Mouse (Mus musculus): ENCODE results near the gene Tnk2. TPM values are rescaled to one million over a fixed set of nuclear protein-coding genes. Genes with fewer than 3 reads are reported as not detected.
A peak's percentile ranks its signal among the peaks of the same experiment; 100 is the strongest.

The Tnk2 gene
- total RNA-seq, 2 experiments from 2014 or later: 51.6 to 82.2 TPM

GRCm38 (mm10) chr16:32660095-32660494 is 16.4 kb downstream of the Tnk2 start:
- no peak for DNase-seq

- DNase-seq: peak; percentile 70
These were observed 17.1 kb downstream of the Tnk2 start for GRCm38 (mm10) chr16:32660557-32661321.

GRCm38 (mm10) chr16:32661493-32661921 is 17.8 kb downstream of the Tnk2 start:
- DNase-seq: no peak

DNA sequence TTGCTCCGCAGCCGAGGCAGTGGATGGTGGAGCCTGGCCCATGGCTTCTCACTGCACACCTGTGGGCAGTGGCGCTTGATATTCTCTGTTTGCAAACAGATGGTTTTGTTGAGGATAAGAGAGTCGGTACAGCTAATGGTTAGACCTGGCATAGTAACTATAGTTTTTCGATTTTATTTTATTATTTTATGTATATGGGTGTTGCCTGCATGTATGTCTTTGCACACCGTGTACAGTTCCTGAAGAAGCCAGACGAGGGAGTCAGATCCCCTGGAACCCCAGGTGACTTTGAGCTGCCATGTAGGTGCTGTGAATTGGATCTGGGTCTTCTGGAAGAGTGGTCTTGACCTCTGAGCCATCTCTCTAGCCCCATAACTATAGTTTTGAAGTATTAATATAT is 18.7 kb downstream of the Tnk2 start:
- no peak for DNase-seq

DNA sequence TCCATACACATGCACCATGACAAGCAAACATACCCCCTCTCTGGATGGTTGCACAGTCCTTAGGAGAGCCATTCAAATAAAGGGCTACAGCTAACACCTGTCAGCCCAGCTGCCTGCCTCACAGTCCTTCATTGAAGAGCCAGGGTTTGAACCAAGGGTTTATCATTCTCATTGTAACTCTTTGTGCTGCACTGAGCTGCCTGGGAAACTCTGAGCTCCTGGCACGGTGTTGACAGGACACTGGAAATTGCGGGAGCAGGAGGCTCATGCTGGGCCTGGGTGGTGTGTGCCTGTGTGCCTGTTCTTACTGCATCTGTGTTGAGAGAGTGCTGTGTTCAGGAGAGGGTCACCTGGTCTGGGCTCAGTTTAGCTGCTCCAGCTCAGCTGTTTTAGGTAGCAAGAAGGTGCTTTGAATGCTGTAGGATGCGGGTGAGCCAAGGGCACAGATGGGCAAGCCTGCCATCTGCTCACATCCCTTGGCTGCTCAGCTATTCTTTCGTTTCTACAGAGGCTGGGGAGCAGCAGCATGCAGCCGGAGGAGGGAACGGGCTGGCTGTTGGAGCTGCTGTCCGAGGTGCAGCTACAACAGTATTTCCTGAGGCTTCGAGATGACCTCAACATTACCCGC is 19.7 kb downstream of the Tnk2 start:
- DNase-seq: no peak

GRCm38 (mm10) chr16:32664211-32664610 is 20.5 kb downstream of the Tnk2 start:
- DNase-seq: no peak

DNA sequence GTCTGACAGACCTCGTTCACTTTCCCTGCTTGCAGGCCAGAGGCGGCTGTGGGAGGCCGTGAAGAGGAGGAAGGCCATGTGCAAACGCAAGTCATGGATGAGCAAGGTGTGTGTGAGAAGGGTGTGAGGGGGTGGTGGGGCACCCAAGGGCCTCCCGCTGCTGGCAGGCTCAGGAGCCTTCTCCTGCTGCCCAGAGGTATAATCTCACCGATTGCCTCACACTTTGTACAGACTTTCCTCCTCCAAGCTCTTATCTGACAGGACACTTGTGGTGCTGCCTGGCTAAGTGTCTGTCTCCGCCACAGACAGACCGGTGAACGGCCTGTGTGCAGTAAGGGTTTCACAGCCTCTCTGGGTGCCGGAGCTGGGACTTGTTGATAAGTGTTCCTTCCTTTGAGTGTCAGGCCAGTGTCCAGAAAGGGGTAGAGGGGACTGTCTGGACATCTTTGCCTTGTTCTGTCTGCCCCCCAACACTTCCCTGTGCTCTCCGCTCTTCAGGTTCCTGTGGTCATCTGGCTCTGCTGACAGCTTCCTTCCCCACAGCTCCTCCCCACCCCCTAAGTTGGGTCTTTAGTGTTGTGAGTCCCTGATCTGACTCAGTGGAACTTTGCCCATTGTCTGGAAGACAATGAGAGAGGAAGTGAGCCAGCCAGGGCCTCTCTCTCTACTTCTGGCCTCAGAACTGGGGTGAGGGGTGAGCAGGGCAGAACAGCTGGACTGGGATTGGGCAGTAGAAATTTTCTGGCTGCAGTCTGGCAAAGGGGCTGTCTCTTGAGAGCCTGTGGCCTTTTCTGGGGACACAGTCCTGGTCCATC is 22.4 kb downstream of the Tnk2 start:
- no peak for DNase-seq

- DNase-seq: no peak
These were observed 23.2 kb downstream of the Tnk2 start for GRCm38 (mm10) chr16:32666671-32667551.

- no peak for DNase-seq
These were observed 23.8 kb downstream of the Tnk2 start for GRCm38 (mm10) chr16:32667552-32667872.

DNA sequence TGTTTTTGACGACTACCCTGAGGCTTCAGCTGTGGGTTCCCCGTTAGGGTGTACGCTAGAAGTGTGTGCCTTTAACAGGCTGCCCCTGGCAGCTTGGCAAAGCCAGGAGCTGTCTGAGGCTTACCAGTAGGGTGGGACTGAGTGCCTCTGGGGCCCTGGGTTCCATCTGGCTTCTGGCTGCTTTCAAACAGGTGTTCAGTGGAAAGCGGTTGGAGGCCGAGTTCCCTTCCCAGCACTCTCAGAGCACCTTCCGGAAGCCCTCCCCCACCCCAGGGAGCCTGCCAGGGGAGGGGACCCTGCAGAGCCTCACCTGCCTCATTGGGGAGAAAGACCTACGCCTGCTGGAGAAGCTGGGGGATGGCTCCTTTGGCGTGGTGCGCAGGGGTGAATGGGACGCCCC is 24.4 kb downstream of the Tnk2 start:
- no peak for DNase-seq

DNA sequence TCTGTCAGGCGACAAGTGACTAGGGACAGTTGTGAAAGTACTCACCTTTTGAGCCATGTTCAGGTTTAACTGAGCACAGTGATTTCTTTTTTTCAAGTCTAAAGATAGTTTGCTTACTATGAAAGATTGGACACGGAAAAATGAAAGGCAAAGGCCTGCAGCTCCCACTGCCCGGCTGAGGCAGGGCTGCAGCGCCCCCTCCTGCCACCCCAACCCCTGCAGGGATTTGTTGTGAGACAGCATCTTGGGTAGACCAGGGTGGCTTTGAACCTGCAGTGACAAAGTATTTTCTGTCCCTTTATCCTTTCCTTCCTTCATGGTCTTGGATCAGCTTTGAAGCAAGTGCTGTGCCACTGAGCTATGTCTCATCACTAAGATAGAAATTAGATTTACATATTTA is 24.8 kb downstream of the Tnk2 start:
- DNase-seq: no peak

- DNase-seq: no peak
These were observed 25.6 kb downstream of the Tnk2 start for GRCm38 (mm10) chr16:32669243-32669642.

DNA sequence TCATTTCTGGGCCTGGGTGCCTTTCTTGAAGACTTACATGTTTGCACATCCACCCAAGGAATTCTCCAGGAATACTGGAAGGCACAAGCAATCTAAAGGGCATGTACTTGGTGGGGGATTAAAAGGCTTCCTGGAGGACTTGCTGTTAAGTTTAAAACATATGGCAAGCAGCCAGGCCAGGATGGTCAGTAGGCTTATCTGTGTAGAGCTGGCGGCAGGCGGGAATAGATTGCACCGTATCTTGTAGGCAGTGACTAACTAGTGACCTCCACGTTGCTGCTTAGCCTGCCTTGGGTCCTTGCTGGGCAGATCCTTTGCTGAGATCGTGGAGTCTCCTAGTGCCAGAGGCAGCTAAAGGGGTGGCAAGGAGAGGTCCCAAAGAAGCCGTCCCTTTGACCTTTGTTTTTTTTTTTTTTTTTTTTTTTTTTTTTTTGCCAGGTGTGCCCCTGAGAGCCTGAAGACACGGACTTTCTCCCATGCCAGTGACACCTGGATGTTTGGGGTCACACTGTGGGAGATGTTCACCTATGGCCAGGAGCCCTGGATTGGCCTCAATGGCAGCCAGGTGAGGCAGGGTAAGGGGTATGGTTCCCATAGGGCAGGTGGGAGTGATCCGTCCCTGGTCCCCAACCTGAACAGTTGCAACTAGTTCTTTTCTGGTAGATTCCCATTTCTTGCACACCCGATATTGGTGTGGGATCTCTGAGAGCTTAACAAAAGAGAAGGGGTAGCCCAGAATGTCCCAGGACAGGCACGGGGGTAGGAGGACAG is 26.9 kb downstream of the Tnk2 start:
- no peak for DNase-seq

DNA sequence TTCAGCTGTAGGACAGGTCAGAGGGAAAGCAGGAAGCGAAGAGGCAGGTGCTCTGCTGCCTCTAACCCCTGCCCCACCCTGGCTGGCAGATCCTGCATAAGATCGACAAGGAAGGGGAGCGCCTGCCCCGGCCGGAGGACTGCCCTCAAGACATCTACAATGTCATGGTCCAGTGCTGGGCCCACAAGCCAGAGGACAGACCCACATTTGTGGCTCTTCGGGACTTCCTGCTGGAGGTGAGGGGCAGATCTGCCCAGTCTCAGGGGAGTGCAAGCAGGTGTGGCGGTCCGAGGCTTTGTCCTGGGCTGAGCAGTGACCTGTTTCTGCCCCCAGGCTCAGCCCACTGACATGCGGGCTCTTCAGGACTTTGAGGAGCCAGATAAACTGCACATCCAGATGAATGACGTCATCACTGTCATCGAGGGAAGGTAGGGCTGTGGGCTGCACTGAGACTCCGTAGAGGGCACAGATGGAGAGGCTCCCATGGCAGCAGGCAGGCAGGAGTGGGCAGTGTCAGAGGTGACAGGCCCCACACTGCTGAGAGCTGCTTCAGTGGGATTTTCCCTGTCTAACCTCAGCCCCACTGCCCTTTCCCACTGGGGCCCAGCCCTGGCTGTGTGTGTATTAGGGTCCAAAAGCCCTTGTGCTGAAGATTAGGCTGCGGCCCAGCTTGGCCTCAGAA is 27.7 kb downstream of the Tnk2 start:
- DNase-seq: no peak

- DNase-seq: no peak
These were observed 28.6 kb downstream of the Tnk2 start for GRCm38 (mm10) chr16:32672250-32672649.

- DNase-seq: no peak
These were observed 29.3 kb downstream of the Tnk2 start for GRCm38 (mm10) chr16:32672861-32673560.

DNA sequence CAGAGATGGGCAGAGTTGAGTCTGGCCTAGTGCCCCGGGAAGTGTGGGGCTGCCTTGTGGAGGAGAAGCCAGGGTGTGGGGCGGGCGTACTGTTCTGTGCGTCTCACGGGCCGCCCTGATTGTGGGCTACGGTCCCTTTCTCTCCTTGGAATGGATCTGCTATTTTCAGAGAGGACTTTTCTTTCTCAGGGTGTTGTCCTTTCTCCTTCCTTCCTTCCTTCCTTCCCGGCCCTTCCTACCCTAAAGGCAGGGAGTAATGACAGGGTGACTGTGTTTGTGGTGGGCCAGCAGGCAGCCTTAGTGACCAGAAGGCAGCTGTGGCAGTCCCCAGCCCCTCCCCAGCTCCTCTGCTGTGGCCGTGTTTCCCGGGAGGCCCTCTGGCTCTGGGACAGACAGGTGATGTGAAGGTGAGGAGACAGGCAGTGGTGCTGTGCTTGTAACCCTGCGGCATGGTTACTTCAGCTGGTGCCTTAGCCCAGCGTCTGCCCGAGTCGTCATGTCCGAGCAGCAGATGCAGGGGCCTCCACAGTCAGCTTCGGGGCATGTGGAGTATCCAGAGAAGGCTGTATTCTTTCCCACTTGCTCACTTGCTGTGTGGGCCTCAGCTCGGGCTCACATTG is 30.6 kb downstream of the Tnk2 start:
- DNase-seq: no peak

GRCm38 (mm10) chr16:32677040-32677700 is 33.5 kb downstream of the Tnk2 start:
- DNase-seq: no peak

- DNase-seq: no peak
These were observed 34.2 kb downstream of the Tnk2 start for GRCm38 (mm10) chr16:32677903-32678302.
